Mouse (Mus musculus): ENCODE data around the gene Hist1h4m. TPM values are rescaled to one million over a fixed set of nuclear protein-coding genes. Genes with fewer than 3 reads are reported as not detected.
A peak's percentile ranks its signal among the peaks of the same experiment; 100 is the strongest.
"Not testable (repeated sequence)": the region's sequence is repeated elsewhere in the genome, so short reads cannot be mapped to it uniquely, and the experiment has no call there.

Hist1h4m gene
- polyA plus RNA-seq (2015; fragmentation: Nextera tagmentation; extraction: Ambion mirVana), result not detected in 2 replicates

DNA sequence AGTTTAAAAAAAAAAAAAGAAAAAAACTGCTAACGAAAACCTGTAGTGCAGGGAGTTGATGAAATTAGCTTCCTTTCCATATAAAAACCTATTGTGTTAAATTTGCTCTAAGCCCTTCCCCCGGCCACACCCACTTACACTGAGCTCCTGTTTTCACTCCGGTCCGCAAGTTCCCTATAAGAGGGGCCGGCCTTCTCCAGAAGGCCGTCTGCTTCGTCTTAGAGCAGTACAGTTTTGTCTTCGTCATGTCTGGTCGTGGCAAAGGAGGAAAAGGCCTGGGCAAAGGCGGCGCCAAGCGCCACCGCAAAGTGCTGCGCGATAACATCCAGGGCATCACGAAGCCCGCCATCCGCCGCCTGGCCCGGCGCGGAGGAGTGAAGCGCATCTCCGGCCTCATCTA lies at the start of gene Hist1h4m:
Hist1h4m (plus strand) TSS at position 208 of the 400 bp plus-strand sequence.
- not testable (repeated sequence) for H3K4me1 ChIP-seq (ENCODE audit: control insufficient read depth, insufficient read depth, low read depth, low read length); H3K9ac ChIP-seq (ENCODE audit: low read depth, low read length); H3K36me3 ChIP-seq (ENCODE audit: control insufficient read depth, insufficient read depth, low read length); H3K9me3 ChIP-seq (ENCODE audit: control insufficient read depth, low read length); H3K27me3 ChIP-seq (replicated peaks; ENCODE audit: control insufficient read depth, insufficient read depth, low read length); H3K27ac ChIP-seq (ENCODE audit: low read depth, low read length)
- Histone ChIP-seq H3K4me3 (ENCODE audit: low read length) (peak within 1 kb of the TSS; percentile 20), H3K4me2 (ENCODE audit: low read length) (peak within 1 kb of the TSS; percentile 39)
- WGBS, result no CpG with 5 or more reads among the region's 24 CpGs
- peak; percentile 74 for ATAC-seq

DNA sequence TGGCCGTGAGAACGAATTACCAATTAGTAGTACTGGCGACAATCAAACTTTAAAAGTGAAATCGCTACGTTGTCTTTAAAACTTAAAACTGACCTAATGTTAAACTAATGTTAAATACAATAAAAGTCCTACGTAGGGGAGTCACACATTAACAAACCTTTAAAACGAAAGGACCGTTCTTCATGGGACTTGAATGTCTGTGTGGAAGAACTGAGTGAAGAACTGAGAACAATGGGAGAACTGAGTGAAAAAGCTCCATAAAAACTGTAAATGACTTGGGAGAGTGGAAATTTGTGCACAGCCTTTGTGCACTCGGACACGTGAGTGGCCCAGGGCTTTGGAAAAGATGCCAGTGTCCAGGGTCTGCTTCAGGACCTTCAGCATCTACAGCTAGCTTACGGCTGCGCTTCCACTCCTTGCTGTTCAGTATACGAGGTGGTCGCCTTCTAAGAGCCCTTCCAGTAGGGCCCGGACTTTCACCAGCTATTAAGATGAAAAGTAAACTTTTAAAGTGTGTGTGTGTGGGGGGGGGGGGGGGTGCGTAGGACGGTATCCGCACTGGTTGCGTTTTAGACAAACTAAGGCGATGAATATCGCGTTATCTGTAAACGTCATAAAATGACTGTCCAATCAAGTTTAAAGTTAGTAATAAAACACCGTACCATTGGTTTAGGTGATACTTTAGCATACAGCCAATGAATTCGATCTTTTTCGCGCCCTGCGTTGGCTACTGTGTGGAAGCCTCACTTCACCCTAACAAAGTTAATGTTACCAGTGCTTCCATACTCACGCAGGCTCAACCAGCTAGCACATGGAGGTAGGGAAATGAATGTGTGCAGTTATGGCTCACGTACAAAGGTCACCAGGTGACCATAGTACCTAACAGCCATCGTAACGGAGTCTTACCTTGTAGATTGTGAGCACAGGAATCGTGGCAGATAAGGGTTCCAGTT lies 32.5 kb upstream of the Hist1h4m start:
- Histone ChIP-seq H3K27me3 (replicated peaks; ENCODE audit: control insufficient read depth, insufficient read depth, low read length) (0 out of 2 replicates have a peak, but pooled peaks cover 2% of the 10 kb centered on the region), H3K9me3 (ENCODE audit: control insufficient read depth, low read length) (no peaks in the 10 kb centered on the region), H3K9ac (ENCODE audit: low read depth, low read length) (peak overlapping the region; percentile 66), H3K4me3 (ENCODE audit: low read length) (peak overlapping the region; percentile 58), H3K27ac (ENCODE audit: low read depth, low read length) (peak overlapping the region; percentile 55), H3K4me1 (ENCODE audit: control insufficient read depth, insufficient read depth, low read depth, low read length) (peaks cover 26% of the 10 kb centered on the region), H3K36me3 (ENCODE audit: control insufficient read depth, insufficient read depth, low read length) (no peaks in the 10 kb centered on the region), H3K4me2 (ENCODE audit: low read length) (peak overlapping the region; percentile 90)
- ATAC-seq, result peak; percentile 97
- 5% methylated on average over 32 of the region's 33 CpGs for WGBS

GRCm38 (mm10) chr13:21779767-21780731 lies 31.5 kb upstream of the Hist1h4m start, which contains the start of gene Hist1h1b:
TSS of gene Hist1h1b (minus strand) at chr13:21780625.
- Histone ChIP-seq H3K4me3 (ENCODE audit: low read length) (peak within 1 kb of the TSS; percentile 58), H3K27ac (ENCODE audit: low read depth, low read length) (peak within 1 kb of the TSS; percentile 55), H3K4me1 (ENCODE audit: control insufficient read depth, insufficient read depth, low read depth, low read length) (peaks cover 29% of the 10 kb centered on the region), H3K4me2 (ENCODE audit: low read length) (peak within 1 kb of the TSS; percentile 90), H3K9me3 (ENCODE audit: control insufficient read depth, low read length) (no peaks in the 10 kb centered on the region), H3K27me3 (replicated peaks; ENCODE audit: control insufficient read depth, insufficient read depth, low read length) (0 out of 2 replicates have a peak, but pooled peaks cover 2% of the 10 kb centered on the region), H3K36me3 (ENCODE audit: control insufficient read depth, insufficient read depth, low read length) (no peaks in the 10 kb centered on the region), H3K9ac (ENCODE audit: low read depth, low read length) (peak within 1 kb of the TSS; percentile 66)
- no peak for ATAC-seq
- WGBS, result 1% methylated on average over 44 of the region's 44 CpGs

- 0 out of 2 replicates have a peak, but pooled peaks cover 2% of the 10 kb centered on the region for H3K27me3 ChIP-seq (replicated peaks; ENCODE audit: control insufficient read depth, insufficient read depth, low read length)
- no peaks in the 10 kb centered on the region for H3K9me3 ChIP-seq (ENCODE audit: control insufficient read depth, low read length)
- H3K27ac ChIP-seq (ENCODE audit: low read depth, low read length), result no peak overlapping the region
- peaks cover 32% of the 10 kb centered on the region for H3K4me1 ChIP-seq (ENCODE audit: control insufficient read depth, insufficient read depth, low read depth, low read length)
- peak overlapping the region; percentile 90 for H3K4me2 ChIP-seq (ENCODE audit: low read length)
- ATAC-seq, result no peak
- no peak overlapping the region; the same call in 1 of the 2 replicates for H3K4me3 ChIP-seq (ENCODE audit: low read length)
- WGBS, result 49% methylated on average over 6 of the region's 6 CpGs
- H3K9ac ChIP-seq (ENCODE audit: low read depth, low read length), result no peak overlapping the region
- no peaks in the 10 kb centered on the region for H3K36me3 ChIP-seq (ENCODE audit: control insufficient read depth, insufficient read depth, low read length)
Measured at GRCm38 (mm10) chr13:21781021-21781555, 30.5 kb upstream of the Hist1h4m start.

- H3K9me3 ChIP-seq (ENCODE audit: control insufficient read depth, low read length), result no peaks in the 10 kb centered on the region
- H3K4me2 ChIP-seq (ENCODE audit: low read length), result no peak overlapping the region
- no peak overlapping the region for H3K9ac ChIP-seq (ENCODE audit: low read depth, low read length)
- H3K27me3 ChIP-seq (replicated peaks; ENCODE audit: control insufficient read depth, insufficient read depth, low read length), result 0 out of 2 replicates have a peak, but pooled peaks cover 2% of the 10 kb centered on the region
- no peak overlapping the region for H3K4me3 ChIP-seq (ENCODE audit: low read length)
- peaks cover 35% of the 10 kb centered on the region for H3K4me1 ChIP-seq (ENCODE audit: control insufficient read depth, insufficient read depth, low read depth, low read length)
- no peak overlapping the region for H3K27ac ChIP-seq (ENCODE audit: low read depth, low read length)
- no peak for ATAC-seq
- WGBS, result 94% methylated on average over 1 of the region's 1 CpGs
- no peaks in the 10 kb centered on the region for H3K36me3 ChIP-seq (ENCODE audit: control insufficient read depth, insufficient read depth, low read length)
Measured at GRCm38 (mm10) chr13:21781639-21782038, 29.9 kb upstream of the Hist1h4m start.

DNA sequence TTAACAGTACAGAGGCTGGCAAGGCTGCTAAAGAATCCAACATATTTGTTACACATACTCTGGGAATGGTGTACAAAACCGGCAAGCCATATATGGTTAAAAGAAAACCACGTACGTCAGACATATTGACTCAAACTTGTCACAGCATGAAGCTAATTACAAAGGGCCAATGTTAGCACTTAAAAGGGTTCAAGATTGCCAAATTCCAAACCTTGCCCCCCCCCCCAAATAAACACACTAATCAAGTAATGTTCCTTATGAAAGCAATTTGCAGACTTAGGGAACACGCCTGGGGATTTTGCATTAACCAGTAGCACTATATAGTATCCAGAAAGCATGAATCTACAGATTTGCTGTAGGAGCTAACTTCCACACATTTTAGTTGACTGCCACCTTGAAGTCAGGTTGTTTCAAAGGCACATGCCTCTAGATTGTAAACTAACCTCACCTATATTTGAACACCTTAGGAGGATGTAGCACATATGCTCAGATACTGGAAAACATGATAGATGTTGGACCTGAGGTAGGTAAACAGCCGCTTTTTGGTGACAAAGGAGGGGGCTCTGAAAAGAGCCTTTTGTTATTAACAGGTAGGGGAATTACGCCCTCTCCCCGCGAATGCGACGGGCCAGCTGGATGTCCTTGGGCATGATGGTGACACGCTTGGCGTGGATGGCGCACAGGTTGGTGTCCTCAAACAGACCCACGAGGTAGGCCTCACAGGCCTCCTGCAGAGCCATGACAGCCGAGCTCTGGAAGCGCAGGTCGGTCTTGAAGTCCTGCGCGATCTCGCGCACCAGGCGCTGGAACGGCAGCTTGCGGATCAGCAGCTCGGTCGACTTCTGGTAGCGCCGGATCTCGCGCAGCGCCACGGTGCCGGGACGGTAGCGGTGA lies 28.9 kb upstream of the Hist1h4m start:
- ATAC-seq; H3K27me3 ChIP-seq (replicated peaks; ENCODE audit: control insufficient read depth, insufficient read depth, low read length); H3K36me3 ChIP-seq (ENCODE audit: control insufficient read depth, insufficient read depth, low read length); H3K9me3 ChIP-seq (ENCODE audit: control insufficient read depth, low read length): not testable (repeated sequence)
- Histone ChIP-seq H3K27ac (ENCODE audit: low read depth, low read length) (peak overlapping the region; percentile 68), H3K9ac (ENCODE audit: low read depth, low read length) (peak overlapping the region; percentile 59), H3K4me3 (ENCODE audit: low read length) (peak overlapping the region; percentile 37), H3K4me1 (ENCODE audit: control insufficient read depth, insufficient read depth, low read depth, low read length) (peaks cover 35% of the 10 kb centered on the region), H3K4me2 (ENCODE audit: low read length) (peak overlapping the region; percentile 74)
- under 1% methylated on average over 14 of the region's 35 CpGs for WGBS

GRCm38 (mm10) chr13:21783255-21783617 lies 28.3 kb upstream of the Hist1h4m start, which contains the start of gene Hist1h3i:
TSS of gene Hist1h3i (minus strand) at chr13:21783370.
- Histone ChIP-seq H3K9ac (ENCODE audit: low read depth, low read length) (peak within 1 kb of the TSS; percentile 59), H3K27me3 (replicated peaks; ENCODE audit: control insufficient read depth, insufficient read depth, low read length) (0 out of 2 replicates have a peak, but pooled peaks cover 2% of the 10 kb centered on the region), H3K4me1 (ENCODE audit: control insufficient read depth, insufficient read depth, low read depth, low read length) (peaks cover 35% of the 10 kb centered on the region), H3K4me2 (ENCODE audit: low read length) (peak within 1 kb of the TSS; percentile 74), H3K9me3 (ENCODE audit: control insufficient read depth, low read length) (no peaks in the 10 kb centered on the region), H3K4me3 (ENCODE audit: low read length) (peak within 1 kb of the TSS; percentile 37), H3K27ac (ENCODE audit: low read depth, low read length) (peak within 1 kb of the TSS; percentile 68), H3K36me3 (ENCODE audit: control insufficient read depth, insufficient read depth, low read length) (no peaks in the 10 kb centered on the region)
- WGBS, result under 1% methylated on average over 13 of the region's 20 CpGs
- ATAC-seq, result peak; percentile 82

- WGBS, result 2% methylated on average over 9 of the region's 9 CpGs
- no peak overlapping the region for H3K27ac ChIP-seq (ENCODE audit: low read depth, low read length)
- 0 out of 2 replicates have a peak, but pooled peaks cover 2% of the 10 kb centered on the region for H3K27me3 ChIP-seq (replicated peaks; ENCODE audit: control insufficient read depth, insufficient read depth, low read length)
- ATAC-seq, result no peak
- peak overlapping the region; percentile 35 for H3K4me3 ChIP-seq (ENCODE audit: low read length)
- H3K9ac ChIP-seq (ENCODE audit: low read depth, low read length), result no peak overlapping the region; the same call in 1 of the 2 replicates
- no peaks in the 10 kb centered on the region for H3K9me3 ChIP-seq (ENCODE audit: control insufficient read depth, low read length)
- peaks cover 32% of the 10 kb centered on the region for H3K4me1 ChIP-seq (ENCODE audit: control insufficient read depth, insufficient read depth, low read depth, low read length)
- no peaks in the 10 kb centered on the region for H3K36me3 ChIP-seq (ENCODE audit: control insufficient read depth, insufficient read depth, low read length)
- H3K4me2 ChIP-seq (ENCODE audit: low read length), result peak overlapping the region; percentile 56
Measured at GRCm38 (mm10) chr13:21783734-21784161, 27.8 kb upstream of the Hist1h4m start.

Measured in hindbrain, embryonic 16.5 days (tissue).